Mouse (Mus musculus) liver, embryonic 12.5 days (tissue): ENCODE measurements around the gene Erc2. TPM values are rescaled to one million over a fixed set of nuclear protein-coding genes. Genes with fewer than 3 reads are reported as not detected.

Source experiments
- ATAC-seq: fragments of 200-750 bp; cut with Nextera tagmentation; 2 replicates; pipeline ENCODE4 v1.8.0; 2017; ENCODE audit warnings: moderate number of reproducible peaks, mild to moderate bottlenecking, moderate library complexity
- H3K27ac ChIP-seq: fragments of 300-500 bp; sonication (generic); 2 replicates; pipeline ENCODE4 v1.5.1; 2016; ENCODE audit warnings: mild to moderate bottlenecking
- H3K27me3 ChIP-seq: fragments of 300-500 bp; sonication (generic); replicated peaks from 2 replicates; pipeline ENCODE4 v1.6.1; 2016; ENCODE audit warnings: mild to moderate bottlenecking, moderate library complexity
- H3K36me3 ChIP-seq: fragments of 300-500 bp; sonication (generic); 2 replicates; pipeline ENCODE4 v1.6.1; 2016; ENCODE audit warnings: mild to moderate bottlenecking, moderate library complexity
- H3K4me1 ChIP-seq: fragments of 300-500 bp; sonication (generic); 2 replicates; pipeline ENCODE4 v1.6.1; 2016
- H3K4me2 ChIP-seq: fragments of 300-500 bp; sonication (generic); 2 replicates; pipeline ENCODE4 v1.6.1; 2016; ENCODE audit warnings: mild to moderate bottlenecking, moderate library complexity
- H3K4me3 ChIP-seq: fragments of 300-500 bp; sonication (generic); 2 replicates; pipeline ENCODE4 v1.5.1; 2016; ENCODE audit warnings: mild to moderate bottlenecking, moderate library complexity
- H3K9ac ChIP-seq: fragments of 300-500 bp; sonication (generic); 2 replicates; pipeline ENCODE4 v1.6.1; 2016; ENCODE audit warnings: mild to moderate bottlenecking, moderate library complexity
- H3K9me3 ChIP-seq: fragments of 300-500 bp; sonication (generic); replicated peaks from 2 replicates; pipeline ENCODE4 v1.6.1; 2016; ENCODE audit warnings: mild to moderate bottlenecking, moderate library complexity
- WGBS: fragments of 180-500 bp; shearing (Covaris S2); methylation state at CpG from one replicate; pipeline ENCODE4 v1.1.7; 2016; ENCODE audit not compliant: insufficient replicate concordance; 5-methylcytosine and 5-hydroxymethylcytosine counted together
- polyA plus RNA-seq: library from polyadenylated mRNA; unstranded; fragments of >200 nt; fragmentation: Nextera tagmentation; extraction: Ambion mirVana; gene quantifications from 2 replicates; pipeline ENCODE4 v1.2.1, GENCODE M21; 2016

The Erc2 gene
- polyA plus RNA-seq, 1 experiment from 2014 or later, result 0.77 TPM

DNA sequence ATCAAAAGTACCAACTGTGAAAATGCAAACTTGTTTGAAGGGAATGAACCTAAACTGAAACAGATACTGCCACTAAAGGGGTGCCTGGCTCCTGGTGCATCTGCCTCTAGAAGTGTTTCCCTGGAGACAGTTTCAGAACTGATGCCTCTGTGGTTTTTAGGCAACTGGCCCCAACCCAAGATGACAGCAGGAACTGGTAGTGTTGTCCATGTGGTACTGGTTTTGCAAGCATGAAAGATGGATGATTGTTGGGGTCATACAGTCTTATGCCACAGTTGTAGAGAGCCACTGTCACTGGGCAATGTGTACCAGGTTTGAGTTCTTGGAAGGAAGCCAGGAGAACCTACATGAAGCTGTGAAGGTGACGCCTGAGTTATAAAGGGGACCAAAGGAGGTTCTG, 365.2 kb downstream of the Erc2 start:
- Histone ChIP-seq H3K27me3 (no peaks in the 10 kb centered on the region), H3K4me2 (no peak overlapping the region), H3K27ac (no peak overlapping the region), H3K4me3 (no peak overlapping the region), H3K9me3 (no peaks in the 10 kb centered on the region), H3K4me1 (no peaks in the 10 kb centered on the region), H3K36me3 (no peaks in the 10 kb centered on the region), H3K9ac (no peak overlapping the region)
- WGBS, result 56% methylated on average over 1 of the region's 1 CpGs
- ATAC-seq, result no peak

DNA sequence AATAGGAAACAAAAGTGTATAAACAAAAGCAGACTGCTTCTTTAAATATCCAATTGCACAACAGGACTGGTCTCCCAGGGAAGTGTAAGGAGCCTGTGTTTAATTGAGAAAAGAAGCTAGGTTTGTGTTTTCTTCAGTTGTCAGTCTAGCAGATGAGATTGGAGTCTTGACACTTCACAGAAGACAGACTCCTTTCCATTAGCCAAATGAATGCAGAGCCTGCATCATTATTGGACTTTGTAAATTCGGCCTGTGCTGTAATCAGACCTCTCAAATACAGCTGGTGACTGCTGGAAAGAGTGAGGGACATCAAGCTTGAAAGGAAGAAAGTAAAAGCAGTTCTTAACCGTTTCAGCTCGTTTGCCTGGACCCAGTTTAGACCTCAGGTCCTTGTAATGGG, 376.3 kb downstream of the Erc2 start:
- Histone ChIP-seq H3K4me1 (no peaks in the 10 kb centered on the region), H3K36me3 (no peaks in the 10 kb centered on the region), H3K9ac (no peak overlapping the region), H3K4me3 (no peak overlapping the region), H3K4me2 (no peak overlapping the region), H3K27me3 (no peaks in the 10 kb centered on the region), H3K27ac (no peak overlapping the region), H3K9me3 (no peaks in the 10 kb centered on the region)
- 36% methylated on average over 3 of the region's 3 CpGs for WGBS
- ATAC-seq, result no peak

DNA sequence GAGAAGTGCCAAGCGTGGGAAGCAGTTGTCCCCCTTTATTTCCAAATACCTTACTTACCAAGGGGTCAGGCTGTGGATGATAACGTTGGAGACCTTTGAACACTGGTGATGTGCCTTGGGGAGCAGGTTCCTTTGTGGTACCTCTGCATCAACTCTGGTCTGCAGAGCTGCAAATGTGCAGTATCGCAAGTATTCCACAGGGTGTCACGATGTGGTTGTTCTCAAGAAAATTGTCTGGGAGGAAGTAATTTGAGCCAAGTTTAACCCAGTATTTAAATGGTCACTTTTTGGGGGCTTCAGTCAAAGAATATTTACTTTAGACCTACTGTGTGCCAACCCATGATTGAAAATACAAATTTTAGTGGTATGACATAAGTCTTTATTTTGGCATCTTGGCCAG, 381.8 kb downstream of the Erc2 start:
- Histone ChIP-seq H3K4me3 (no peak overlapping the region), H3K4me1 (no peaks in the 10 kb centered on the region), H3K9ac (no peak overlapping the region), H3K27ac (no peak overlapping the region), H3K4me2 (no peak overlapping the region), H3K9me3 (no peaks in the 10 kb centered on the region), H3K27me3 (no peaks in the 10 kb centered on the region), H3K36me3 (no peaks in the 10 kb centered on the region)
- 34% methylated on average over 4 of the region's 4 CpGs for WGBS
- no peak for ATAC-seq

DNA sequence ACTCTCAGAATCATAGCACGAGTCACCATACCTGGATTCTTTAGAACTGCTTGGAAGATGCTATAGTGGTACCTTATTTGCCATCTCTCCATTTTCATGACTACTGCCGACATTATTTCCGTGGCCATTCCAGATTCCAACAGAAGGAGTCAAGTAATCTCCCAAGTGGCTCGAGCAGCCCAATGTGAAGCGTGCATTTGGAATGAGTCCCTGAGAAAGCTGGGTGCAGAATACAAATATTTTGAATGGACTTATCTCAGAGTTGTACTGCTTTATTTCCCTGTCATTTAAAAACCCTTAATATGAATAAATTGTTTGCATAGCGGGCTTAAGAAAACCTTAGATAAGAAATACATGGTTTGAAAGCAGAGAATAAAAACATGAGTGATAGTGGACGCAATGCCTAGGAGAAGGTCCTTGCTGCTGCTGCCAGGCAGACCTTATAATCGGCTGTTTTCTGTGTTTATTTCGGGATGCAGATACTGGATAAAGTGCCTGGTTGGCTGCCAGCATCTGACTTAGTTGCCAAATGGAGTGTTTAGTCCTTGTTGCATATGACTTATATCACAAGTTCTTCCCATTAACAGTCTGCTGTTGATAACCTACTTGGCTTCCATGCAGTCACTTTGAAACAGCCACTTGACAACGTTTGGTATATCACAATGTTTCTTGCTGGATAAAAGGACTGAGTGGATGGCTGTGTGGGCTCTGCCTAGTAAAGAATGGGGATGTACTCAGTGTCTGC, 388.5 kb downstream of the Erc2 start:
- Histone ChIP-seq H3K4me3 (no peak overlapping the region), H3K4me2 (no peak overlapping the region), H3K4me1 (no peaks in the 10 kb centered on the region), H3K27ac (no peak overlapping the region), H3K9me3 (no peaks in the 10 kb centered on the region), H3K27me3 (no peaks in the 10 kb centered on the region), H3K9ac (no peak overlapping the region), H3K36me3 (no peaks in the 10 kb centered on the region)
- ATAC-seq, result no peak
- 65% methylated on average over 10 of the region's 10 CpGs for WGBS

DNA sequence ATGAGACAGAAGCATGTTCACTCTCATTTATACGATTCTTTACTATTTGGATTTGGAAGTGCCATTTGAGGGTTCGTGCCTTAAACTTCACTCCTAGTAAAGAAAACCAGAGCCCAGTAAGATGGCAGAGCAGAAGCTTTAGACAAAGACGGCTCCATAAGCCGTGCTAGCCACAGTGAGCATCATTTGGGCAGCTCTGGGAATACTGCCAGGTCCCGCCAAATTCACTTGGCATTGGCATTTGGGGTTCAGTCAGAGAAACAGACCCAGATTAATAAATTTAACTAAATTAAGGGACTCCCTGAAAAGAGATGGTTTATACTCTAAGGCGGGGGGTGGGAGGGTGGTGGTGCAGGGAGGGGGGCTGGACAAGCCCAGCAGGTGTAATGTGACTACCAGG, 401.0 kb downstream of the Erc2 start:
- H3K4me1 ChIP-seq, result no peaks in the 10 kb centered on the region
- H3K4me2 ChIP-seq, result no peak overlapping the region
- 68% methylated on average over 6 of the region's 6 CpGs for WGBS
- no peak overlapping the region for H3K9ac ChIP-seq
- H3K27me3 ChIP-seq, result no peaks in the 10 kb centered on the region
- no peak for ATAC-seq
- H3K4me3 ChIP-seq, result no peak overlapping the region
- no peak overlapping the region for H3K27ac ChIP-seq
- no peaks in the 10 kb centered on the region for H3K36me3 ChIP-seq
- H3K9me3 ChIP-seq, result no peaks in the 10 kb centered on the region

DNA sequence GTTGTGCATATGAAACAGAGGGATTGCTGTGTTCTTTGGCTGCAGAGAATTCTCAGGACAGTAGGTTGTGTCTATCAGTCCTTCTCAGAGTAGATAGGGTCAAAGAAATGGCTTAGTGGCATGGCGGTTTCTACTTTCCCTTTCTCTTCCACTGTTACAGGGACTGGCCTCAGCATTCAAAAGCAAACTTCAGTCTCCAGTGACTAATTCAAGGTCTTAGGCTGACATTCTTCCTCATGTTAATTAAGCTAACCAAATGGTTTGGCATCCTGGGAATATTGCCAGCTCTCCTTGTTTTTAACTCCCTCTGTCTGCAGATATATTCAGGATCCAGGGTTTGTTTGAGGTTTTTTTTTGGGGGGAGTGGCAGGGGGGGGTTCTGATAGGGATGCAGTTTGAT, 408.6 kb downstream of the Erc2 start:
- no peak overlapping the region for H3K9ac ChIP-seq

DNA sequence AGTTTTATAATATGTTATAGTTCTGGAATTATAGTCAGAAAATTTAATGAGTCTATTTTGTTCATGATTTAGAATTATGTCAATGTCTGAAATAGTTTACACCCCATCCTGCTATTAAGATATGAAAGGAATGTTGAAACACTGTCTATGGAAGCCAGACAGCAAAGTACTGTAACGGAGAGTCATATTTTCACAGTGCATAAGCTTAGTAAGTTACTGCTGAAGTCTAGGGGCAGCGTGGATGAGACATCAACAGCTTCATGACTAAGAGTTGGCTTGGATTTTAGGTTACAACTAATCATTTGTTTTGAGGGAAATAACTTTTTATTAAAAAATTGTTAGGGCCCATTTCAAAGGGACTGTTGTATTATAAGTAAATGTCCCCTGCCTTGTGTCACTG, 412.8 kb downstream of the Erc2 start:
- Histone ChIP-seq H3K4me3 (no peak overlapping the region), H3K27ac (no peak overlapping the region), H3K27me3 (no peaks in the 10 kb centered on the region), H3K4me2 (no peak overlapping the region), H3K36me3 (no peaks in the 10 kb centered on the region), H3K9ac (no peak overlapping the region), H3K9me3 (no peaks in the 10 kb centered on the region), H3K4me1 (no peaks in the 10 kb centered on the region)
- 59% methylated on average over 2 of the region's 2 CpGs for WGBS
- no peak for ATAC-seq

More for the DNA sequence above, 408.6 kb downstream of the Erc2 start:
- Histone ChIP-seq H3K4me3 (no peak overlapping the region), H3K27ac (no peak overlapping the region), H3K36me3 (no peaks in the 10 kb centered on the region), H3K9me3 (no peaks in the 10 kb centered on the region), H3K4me1 (no peaks in the 10 kb centered on the region), H3K4me2 (no peak overlapping the region), H3K27me3 (no peaks in the 10 kb centered on the region)
- no peak for ATAC-seq
- WGBS, result 55% methylated on average over 1 of the region's 1 CpGs

DNA sequence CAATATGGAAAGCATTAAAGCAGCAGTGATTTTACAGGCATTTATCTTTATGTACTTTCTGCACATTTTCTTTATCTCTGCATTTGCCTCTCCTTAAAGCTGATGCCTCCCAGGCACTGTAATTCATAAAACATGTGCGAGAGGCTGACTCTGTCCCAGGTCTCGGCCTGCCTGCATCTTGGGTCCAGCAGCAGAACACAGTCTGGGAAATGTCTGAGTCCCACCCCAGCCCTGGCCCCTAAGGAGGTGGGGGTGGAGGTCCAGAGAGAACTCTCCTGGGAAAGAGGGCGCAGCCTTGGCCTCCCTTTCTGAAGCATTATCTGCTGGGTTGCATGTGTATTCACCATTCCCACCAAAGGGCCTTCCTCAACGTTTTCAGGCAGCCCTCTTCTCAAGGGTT, 420.9 kb downstream of the Erc2 start:
- ATAC-seq, result no peak
- no peak overlapping the region for H3K27ac ChIP-seq

DNA sequence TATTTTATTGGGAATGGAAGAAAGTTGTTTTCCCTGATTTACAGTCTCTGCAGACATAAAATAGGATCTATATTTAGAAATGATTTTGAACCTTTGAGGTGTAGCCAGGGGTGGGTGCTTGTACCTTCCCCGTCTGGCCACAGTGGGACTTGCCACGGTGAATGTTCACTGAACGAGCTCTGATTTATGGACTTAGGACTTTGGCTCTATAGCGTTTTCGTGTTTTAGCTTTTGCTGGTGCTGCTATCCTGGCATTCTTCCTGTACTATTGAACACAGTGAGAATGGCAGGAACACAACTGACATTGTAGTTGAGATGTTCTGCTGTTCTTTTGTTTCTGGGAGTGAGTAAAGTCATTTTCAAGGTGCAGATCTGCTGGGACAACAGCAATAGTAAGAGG, 429.4 kb downstream of the Erc2 start:
- H3K4me3 ChIP-seq, result no peak overlapping the region
- WGBS, result 63% methylated on average over 5 of the region's 5 CpGs
- no peak for ATAC-seq

More for the DNA sequence above, 420.9 kb downstream of the Erc2 start:
- no peak overlapping the region for H3K4me2 ChIP-seq
- WGBS, result 57% methylated on average over 4 of the region's 4 CpGs
- no peaks in the 10 kb centered on the region for H3K4me1 ChIP-seq
- H3K9ac ChIP-seq, result no peak overlapping the region
- H3K4me3 ChIP-seq, result no peak overlapping the region
- H3K9me3 ChIP-seq, result no peaks in the 10 kb centered on the region
- H3K27me3 ChIP-seq, result no peaks in the 10 kb centered on the region
- H3K36me3 ChIP-seq, result no peaks in the 10 kb centered on the region

DNA sequence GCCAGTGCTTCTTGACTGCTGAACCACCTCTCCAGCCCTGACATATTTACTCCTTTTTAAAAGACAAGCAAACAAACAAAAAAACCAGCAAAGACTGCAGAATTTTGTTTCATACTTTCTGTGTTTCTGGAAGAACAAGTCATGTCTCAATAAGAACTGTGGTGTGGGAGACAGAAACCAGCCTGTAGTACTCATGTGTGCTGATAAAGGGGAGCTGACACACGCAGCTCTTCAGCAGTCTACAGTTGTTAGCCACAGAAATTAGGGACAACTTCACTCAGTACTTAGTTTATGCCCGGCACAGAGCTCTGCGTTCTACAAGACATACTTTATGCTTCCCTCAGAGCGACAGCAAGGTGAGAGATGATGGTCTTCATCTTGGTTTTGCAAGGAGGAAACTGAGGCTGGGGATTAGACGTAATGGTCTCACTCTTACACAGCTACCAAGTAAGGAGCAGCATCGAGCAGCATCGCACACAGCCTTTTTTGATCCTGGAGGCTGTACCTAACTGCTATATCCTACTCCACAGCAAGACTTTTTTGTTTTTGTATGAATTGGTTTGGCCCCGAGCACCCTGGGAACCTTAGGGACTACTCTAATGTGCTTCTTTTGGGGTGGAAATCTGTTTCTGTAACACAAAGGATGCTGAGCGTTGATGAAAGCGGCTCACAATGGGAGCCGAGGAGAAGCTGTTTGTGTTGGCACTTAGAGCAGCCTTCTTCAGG, 435.1 kb downstream of the Erc2 start:
- Histone ChIP-seq H3K27me3 (no peaks in the 10 kb centered on the region), H3K36me3 (no peaks in the 10 kb centered on the region), H3K4me3 (no peak overlapping the region), H3K4me2 (no peak overlapping the region), H3K4me1 (no peaks in the 10 kb centered on the region), H3K27ac (no peak overlapping the region), H3K9me3 (no peaks in the 10 kb centered on the region), H3K9ac (no peak overlapping the region)
- ATAC-seq, result no peak
- WGBS, result 58% methylated on average over 11 of the region's 11 CpGs

More for the DNA sequence above, 429.4 kb downstream of the Erc2 start:
- Histone ChIP-seq H3K36me3 (no peaks in the 10 kb centered on the region), H3K4me2 (no peak overlapping the region), H3K9me3 (no peaks in the 10 kb centered on the region), H3K9ac (no peak overlapping the region), H3K27ac (no peak overlapping the region), H3K27me3 (no peaks in the 10 kb centered on the region), H3K4me1 (no peaks in the 10 kb centered on the region)

DNA sequence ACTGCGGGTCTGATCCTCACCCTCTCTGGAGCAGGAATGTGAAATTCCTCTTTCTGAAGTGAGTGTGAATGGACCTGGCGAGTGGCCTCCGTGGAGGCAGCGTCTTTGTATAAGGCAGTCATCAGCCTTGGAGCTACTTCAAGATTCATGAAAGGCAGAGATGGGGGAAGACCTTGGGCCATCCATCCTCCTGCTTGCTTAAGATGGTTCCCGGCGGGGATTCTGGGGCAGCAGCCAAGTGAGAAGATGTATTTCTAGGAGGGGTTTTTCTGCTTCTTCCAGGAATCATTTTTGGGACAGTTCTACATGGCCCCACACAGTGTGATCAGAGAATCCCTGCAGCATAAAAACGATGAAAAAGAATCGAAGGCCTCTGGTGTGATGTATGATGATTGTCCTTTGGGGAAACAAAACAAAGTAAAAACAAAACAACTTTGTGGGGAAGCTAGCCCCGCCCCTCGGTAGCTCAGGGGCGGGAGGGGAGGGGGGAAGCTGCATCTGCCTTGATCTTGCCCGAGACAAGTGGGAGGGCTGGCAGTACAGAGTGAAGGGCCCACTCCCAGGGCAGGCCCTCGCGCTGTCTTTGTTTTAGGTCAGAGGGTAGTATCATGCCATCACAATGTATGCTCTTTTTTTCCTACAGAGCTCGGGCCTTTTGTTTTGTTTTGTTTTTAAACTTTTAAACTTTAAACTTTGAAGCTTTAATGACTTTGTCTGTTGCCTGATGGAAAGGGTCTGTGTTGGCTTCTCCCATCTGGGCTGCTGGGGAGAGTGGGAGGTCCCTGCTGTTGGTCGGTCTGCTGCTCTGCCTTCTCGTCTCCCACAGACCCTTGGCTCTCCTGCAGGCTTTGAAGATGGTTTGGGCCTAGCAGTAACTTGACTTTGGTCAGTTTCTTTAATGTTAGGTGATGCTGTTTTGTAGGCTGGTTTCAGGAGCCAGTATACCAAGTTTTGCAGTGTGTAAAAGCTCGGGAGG, 435.9 kb downstream of the Erc2 start:
- Histone ChIP-seq H3K27ac (no peak overlapping the region), H3K4me2 (no peak overlapping the region)
- ATAC-seq, result no peak

DNA sequence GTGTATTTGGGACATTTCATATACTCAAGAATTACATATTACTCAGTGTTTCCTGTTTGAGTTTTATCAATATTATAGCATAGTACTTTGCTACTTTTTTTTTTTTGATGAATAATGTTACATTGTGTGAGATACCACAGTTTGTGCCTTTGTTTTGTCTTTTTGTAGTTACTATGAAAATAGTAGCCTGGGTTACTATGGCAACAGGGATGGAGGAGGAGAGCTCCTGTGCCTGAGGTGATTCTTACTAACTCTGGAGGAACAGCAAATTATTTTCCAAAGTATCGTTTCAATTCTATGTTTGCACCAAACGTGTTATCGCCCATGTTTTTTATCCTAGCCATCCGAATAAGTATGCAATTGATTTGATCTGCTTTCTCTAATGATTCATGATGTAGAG, 438.7 kb downstream of the Erc2 start:
- Histone ChIP-seq H3K36me3 (no peaks in the 10 kb centered on the region), H3K4me2 (no peak overlapping the region), H3K27ac (no peak overlapping the region), H3K9me3 (no peaks in the 10 kb centered on the region), H3K27me3 (no peaks in the 10 kb centered on the region), H3K9ac (no peak overlapping the region), H3K4me3 (no peak overlapping the region), H3K4me1 (no peaks in the 10 kb centered on the region)
- ATAC-seq, result no peak
- WGBS, result 81% methylated on average over 4 of the region's 4 CpGs

More for the DNA sequence above, 435.9 kb downstream of the Erc2 start:
- 25% methylated on average over 18 of the region's 18 CpGs for WGBS
- Histone ChIP-seq H3K4me1 (no peaks in the 10 kb centered on the region), H3K36me3 (no peaks in the 10 kb centered on the region), H3K27me3 (no peaks in the 10 kb centered on the region), H3K4me3 (no peak overlapping the region), H3K9me3 (no peaks in the 10 kb centered on the region), H3K9ac (no peak overlapping the region)
